Mouse (Mus musculus): Measurements from ENCODE around the gene Ints1. TPM values are rescaled to one million over a fixed set of nuclear protein-coding genes. Genes with fewer than 3 reads are reported as not detected.

The Ints1 gene
- 21.2 and 21.5 TPM in 2 replicates for polyA plus RNA-seq (2015; fragmentation: Nextera tagmentation; extraction: Ambion mirVana)

GRCm38 (mm10) chr5:139775216-139775926, at the start of gene Ints1:
Gene Ints1, minus strand, starts transcription at chr5:139775674.
- H3K27ac ChIP-seq, result peak within 1 kb of the TSS; percentile 44; the same call in 1 of the 2 replicates
- peak; percentile 86 for ATAC-seq (ENCODE audit: insufficient number of reproducible peaks, low FRiP score, low TSS enrichment, low read depth)
- WGBS, result under 1% methylated on average over 55 of the region's 55 CpGs

GRCm38 (mm10) chr5:139824531-139824930, 49.1 kb upstream of the Ints1 start:
- peaks cover 36% of the 10 kb centered on the region for H3K36me3 ChIP-seq
- WGBS, result 90% methylated on average over 10 of the region's 10 CpGs

More at GRCm38 (mm10) chr5:139775216-139775926, at the start of gene Ints1:
- H3K9me3 ChIP-seq, result no peaks in the 10 kb centered on the region
- no peaks in the 10 kb centered on the region for H3K27me3 ChIP-seq
- peaks cover 36% of the 10 kb centered on the region for H3K36me3 ChIP-seq
- H3K9ac ChIP-seq, result peak within 1 kb of the TSS; percentile 83
- peaks cover 13% of the 10 kb centered on the region for H3K4me1 ChIP-seq
- peak within 1 kb of the TSS; percentile 86 for H3K4me3 ChIP-seq
- H3K4me2 ChIP-seq, result peak within 1 kb of the TSS; percentile 80

GRCm38 (mm10) chr5:139821466-139822459, 46.3 kb upstream of the Ints1 start:
- H3K27ac ChIP-seq, result peak overlapping the region; percentile 50
- ATAC-seq (ENCODE audit: insufficient number of reproducible peaks, low FRiP score, low TSS enrichment, low read depth), result 0 out of 2 replicates have a peak, but pooled peaks have one; percentile 41
- peaks cover 11% of the 10 kb centered on the region for H3K4me1 ChIP-seq
- H3K4me2 ChIP-seq, result no peak overlapping the region
- H3K36me3 ChIP-seq, result peaks cover 36% of the 10 kb centered on the region
- H3K4me3 ChIP-seq, result no peak overlapping the region
- no peak overlapping the region for H3K9ac ChIP-seq
- WGBS, result 38% methylated on average over 12 of the region's 12 CpGs
- H3K27me3 ChIP-seq, result no peaks in the 10 kb centered on the region
- H3K9me3 ChIP-seq, result no peaks in the 10 kb centered on the region

More at GRCm38 (mm10) chr5:139824531-139824930, 49.1 kb upstream of the Ints1 start:
- Histone ChIP-seq H3K27me3 (no peaks in the 10 kb centered on the region), H3K9me3 (no peaks in the 10 kb centered on the region), H3K4me3 (no peak overlapping the region), H3K4me1 (peaks cover 11% of the 10 kb centered on the region), H3K27ac (no peak overlapping the region), H3K9ac (no peak overlapping the region), H3K4me2 (no peak overlapping the region)
- ATAC-seq (ENCODE audit: insufficient number of reproducible peaks, low FRiP score, low TSS enrichment, low read depth), result no peak

DNA sequence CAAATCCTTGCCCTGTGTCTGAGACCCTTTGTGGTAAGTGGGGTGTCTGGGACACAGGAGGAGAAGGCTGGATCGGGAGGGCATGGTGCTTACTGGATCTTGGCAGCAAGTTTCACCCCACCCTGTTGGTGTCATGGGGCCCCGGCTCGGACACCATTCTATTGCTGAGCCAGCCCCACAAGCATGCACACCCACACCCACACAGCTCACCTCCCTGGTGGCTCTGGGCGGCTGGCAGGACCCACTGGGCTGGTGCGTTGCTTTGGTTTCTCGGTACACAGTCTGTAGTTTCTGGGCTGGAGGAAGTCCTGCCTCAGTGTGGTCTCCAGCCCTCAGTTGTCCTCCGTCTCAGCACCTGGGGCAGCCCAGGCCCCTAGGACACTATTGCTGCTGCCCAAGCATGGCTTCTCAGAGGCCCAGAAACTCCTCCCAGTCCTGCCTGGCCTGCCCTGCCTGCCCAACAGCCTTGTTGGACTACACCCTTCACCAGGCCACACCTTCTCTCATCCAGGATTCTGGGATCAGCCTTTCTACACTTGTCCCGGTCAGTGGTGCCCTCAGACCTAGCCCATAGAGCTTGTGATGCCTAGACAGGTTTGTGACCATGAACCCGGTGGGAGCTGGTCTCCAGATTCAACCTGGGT, 44.2 kb upstream of the Ints1 start, which contains the start of gene Tmem184a:
TSS of gene Tmem184a (minus strand) at position 380 of the 644 bp plus-strand sequence.
- Histone ChIP-seq H3K27ac (peak within 1 kb of the TSS; percentile 35; the same call in 1 of the 2 replicates), H3K9ac (no peak within 1 kb of the TSS), H3K4me2 (0 out of 2 replicates have a peak within 1 kb of the TSS, but pooled peaks have one; percentile 4), H3K4me3 (no peak within 1 kb of the TSS), H3K27me3 (peaks cover 9% of the 10 kb centered on the region; the same call in 1 of the 2 replicates), H3K36me3 (peaks cover 34% of the 10 kb centered on the region), H3K4me1 (no peaks in the 10 kb centered on the region), H3K9me3 (no peaks in the 10 kb centered on the region)
- no peak for ATAC-seq (ENCODE audit: insufficient number of reproducible peaks, low FRiP score, low TSS enrichment, low read depth)
- WGBS, result 83% methylated on average over 9 of the region's 9 CpGs

GRCm38 (mm10) chr5:139818801-139819200, 43.3 kb upstream of the Ints1 start:
- ATAC-seq (ENCODE audit: insufficient number of reproducible peaks, low FRiP score, low TSS enrichment, low read depth), result no peak
- WGBS, result 45% methylated on average over 4 of the region's 4 CpGs
- Histone ChIP-seq H3K9ac (no peak overlapping the region), H3K36me3 (peaks cover 29% of the 10 kb centered on the region), H3K27me3 (peaks cover 18% of the 10 kb centered on the region), H3K4me3 (no peak overlapping the region), H3K9me3 (no peaks in the 10 kb centered on the region), H3K4me2 (no peak overlapping the region), H3K27ac (no peak overlapping the region), H3K4me1 (no peaks in the 10 kb centered on the region)

- H3K4me3 ChIP-seq, result no peak overlapping the region
- WGBS, result 84% methylated on average over 3 of the region's 3 CpGs
- H3K9ac ChIP-seq, result no peak overlapping the region
- no peak overlapping the region for H3K27ac ChIP-seq
- H3K9me3 ChIP-seq, result no peaks in the 10 kb centered on the region
- no peak overlapping the region for H3K4me2 ChIP-seq
- no peaks in the 10 kb centered on the region for H3K4me1 ChIP-seq
- no peak for ATAC-seq (ENCODE audit: insufficient number of reproducible peaks, low FRiP score, low TSS enrichment, low read depth)
- H3K27me3 ChIP-seq, result peaks cover 24% of the 10 kb centered on the region
- peaks cover 22% of the 10 kb centered on the region for H3K36me3 ChIP-seq
Observed at GRCm38 (mm10) chr5:139818056-139818455, 42.6 kb upstream of the Ints1 start.

- H3K9me3 ChIP-seq, result no peaks in the 10 kb centered on the region
- no peak overlapping the region for H3K9ac ChIP-seq
- ATAC-seq (ENCODE audit: insufficient number of reproducible peaks, low FRiP score, low TSS enrichment, low read depth), result no peak
- no peak overlapping the region for H3K4me2 ChIP-seq
- H3K4me3 ChIP-seq, result no peak overlapping the region
- 5% methylated on average over 1 of the region's 1 CpGs for WGBS
- peaks cover 14% of the 10 kb centered on the region for H3K36me3 ChIP-seq
- H3K4me1 ChIP-seq, result no peaks in the 10 kb centered on the region
- H3K27ac ChIP-seq, result no peak overlapping the region
- peaks cover 31% of the 10 kb centered on the region for H3K27me3 ChIP-seq
Observed at GRCm38 (mm10) chr5:139817292-139817691, 41.8 kb upstream of the Ints1 start.

GRCm38 (mm10) chr5:139816445-139816844, 41.0 kb upstream of the Ints1 start:
- ATAC-seq (ENCODE audit: insufficient number of reproducible peaks, low FRiP score, low TSS enrichment, low read depth), result no peak
- Histone ChIP-seq H3K27me3 (peaks cover 39% of the 10 kb centered on the region), H3K9me3 (no peaks in the 10 kb centered on the region), H3K4me2 (no peak overlapping the region), H3K4me3 (no peak overlapping the region), H3K4me1 (no peaks in the 10 kb centered on the region), H3K27ac (no peak overlapping the region), H3K36me3 (peaks cover 8% of the 10 kb centered on the region), H3K9ac (no peak overlapping the region)

GRCm38 (mm10) chr5:139815964-139816363, 40.5 kb upstream of the Ints1 start:
- no peak overlapping the region for H3K4me3 ChIP-seq
- no peak overlapping the region for H3K9ac ChIP-seq
- H3K4me2 ChIP-seq, result no peak overlapping the region
- no peak overlapping the region for H3K27ac ChIP-seq
- H3K27me3 ChIP-seq, result peaks cover 39% of the 10 kb centered on the region
- WGBS, result 73% methylated on average over 6 of the region's 6 CpGs
- ATAC-seq (ENCODE audit: insufficient number of reproducible peaks, low FRiP score, low TSS enrichment, low read depth), result no peak
- H3K36me3 ChIP-seq, result peaks cover 4% of the 10 kb centered on the region; the same call in 1 of the 2 replicates
- H3K9me3 ChIP-seq, result no peaks in the 10 kb centered on the region
- no peaks in the 10 kb centered on the region for H3K4me1 ChIP-seq

- no peak overlapping the region for H3K9ac ChIP-seq
- no peaks in the 10 kb centered on the region for H3K36me3 ChIP-seq
- H3K9me3 ChIP-seq, result no peaks in the 10 kb centered on the region
- no peaks in the 10 kb centered on the region for H3K4me1 ChIP-seq
- 10% methylated on average over 13 of the region's 13 CpGs for WGBS
- no peak overlapping the region for H3K27ac ChIP-seq
- peaks cover 39% of the 10 kb centered on the region for H3K27me3 ChIP-seq
- no peak for ATAC-seq (ENCODE audit: insufficient number of reproducible peaks, low FRiP score, low TSS enrichment, low read depth)
- 0 out of 2 replicates have a peak overlapping the region, but pooled peaks have one; percentile 9 for H3K4me3 ChIP-seq
- no peak overlapping the region for H3K4me2 ChIP-seq
Observed at GRCm38 (mm10) chr5:139813963-139814381, 38.5 kb upstream of the Ints1 start.

DNA sequence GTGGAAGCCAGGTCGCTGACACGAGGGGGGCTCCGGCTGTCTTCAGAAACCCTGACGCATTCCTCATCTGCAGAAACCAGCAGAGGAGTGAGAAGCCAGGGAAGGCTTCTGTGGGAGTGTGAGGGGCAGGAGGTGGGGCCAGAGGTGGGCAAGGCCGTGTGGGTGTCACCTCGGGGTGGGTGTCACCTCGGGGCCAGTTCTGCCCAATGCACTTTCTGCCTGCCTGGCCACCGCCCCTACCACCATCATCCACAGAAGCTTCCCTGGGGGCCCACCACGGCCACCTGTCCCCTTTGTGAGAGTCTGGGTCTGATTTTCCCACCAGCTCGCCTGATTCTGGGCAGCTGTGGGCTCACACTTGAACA, 37.6 kb upstream of the Ints1 start:
- H3K27me3 ChIP-seq, result peaks cover 39% of the 10 kb centered on the region
- H3K9ac ChIP-seq, result no peak overlapping the region
- H3K4me2 ChIP-seq, result no peak overlapping the region
- no peak for ATAC-seq (ENCODE audit: insufficient number of reproducible peaks, low FRiP score, low TSS enrichment, low read depth)
- WGBS, result 32% methylated on average over 10 of the region's 10 CpGs
- no peak overlapping the region for H3K4me3 ChIP-seq
- H3K36me3 ChIP-seq, result no peaks in the 10 kb centered on the region
- H3K27ac ChIP-seq, result no peak overlapping the region
- no peaks in the 10 kb centered on the region for H3K4me1 ChIP-seq
- no peaks in the 10 kb centered on the region for H3K9me3 ChIP-seq
